Mouse (Mus musculus): Measurements from ENCODE around the gene Wapl. TPM values are rescaled to one million over a fixed set of nuclear protein-coding genes. Genes with fewer than 3 reads are reported as not detected.

The Wapl gene
- total and polyA plus RNA-seq, 3 experiments = 80.4 to 221 (median 100) TPM

GRCm38 (mm10) chr14:34770467-34770866, 96.7 kb downstream of the Wapl start:
- Histone ChIP-seq H3K9ac (ENCODE audit: control insufficient read depth, low read depth, low read length, poor library complexity, severe bottlenecking) (peak overlapping the region; percentile 94), H3K9me3 (replicated peaks; ENCODE audit: insufficient read depth, low read length) (no peaks in the 10 kb centered on the region), H3K36me3 (ENCODE audit: control insufficient read depth in 1 of 2, insufficient read depth in 2 of 2, low read length in 2 of 2) (peaks cover 0 to 9% of the 10 kb centered on the region in 2 experiments; a peak in 2 of 4 replicates), H3K4me3 (ENCODE audit: control insufficient read depth in 1 of 2, insufficient read depth in 1 of 2, low read depth in 2 of 2, low read length in 2 of 2) (peak overlapping the region; percentile 69 to 82), H3K27ac (ENCODE audit: control insufficient read depth, low read depth, low read length) (peak overlapping the region; percentile 94), H3K79me2 (ENCODE audit: control insufficient read depth, insufficient read depth, low read length, poor library complexity) (peaks cover 5% of the 10 kb centered on the region; the same call in 1 of the 2 replicates), H3K4me1 (ENCODE audit: control insufficient read depth in 1 of 2, insufficient read depth in 2 of 2, low read length in 2 of 2) (peaks cover 0 to 14% of the 10 kb centered on the region in 2 experiments; a peak in 3 of 4 replicates), H3K27me3 (ENCODE audit: control insufficient read depth in 1 of 2, insufficient read depth in 2 of 2, low read length in 2 of 2) (no peaks in the 10 kb centered on the region)
- DNase-seq (ENCODE audit: low read depth, low spot score) = peak; percentile 89
- TF ChIP-seq MYC (IDR thresholded peaks at IDR 0.05; ENCODE audit: low read depth, low read length) (peak; percentile 32; the same call in 1 of the 2 replicates), MXI1 (IDR thresholded peaks at IDR 0.05; ENCODE audit: low read depth, low read length) (peak; percentile 39; the same call in 1 of the 2 replicates), GATA1 (IDR thresholded peaks at IDR 0.05; ENCODE audit: low read depth, low read length) (no peak), USF2 (IDR thresholded peaks at IDR 0.05; ENCODE audit: borderline replicate concordance in 1 of 2, insufficient read depth in 1 of 2, low read depth in 1 of 2, low read length in 2 of 2) (no peak), MAX (IDR thresholded peaks at IDR 0.05; ENCODE audit: low read length) (peak; percentile 67), ZMIZ1 (IDR thresholded peaks at IDR 0.05; ENCODE audit: low read depth, low read length) (0 out of 2 replicates have a peak, but pooled peaks have one; percentile 44), BHLHE40 (IDR thresholded peaks at IDR 0.05; ENCODE audit: borderline replicate concordance, low read depth, low read length) (no peak), MEF2A (IDR thresholded peaks at IDR 0.05; ENCODE audit: extremely low read depth, insufficient replicate concordance, low read depth, low read length, poor library complexity, severe bottlenecking) (no peak), SMC3 (IDR thresholded peaks at IDR 0.05; ENCODE audit: low read depth, low read length) (peak; percentile 10; the same call in 1 of the 2 replicates), TAL1 (IDR thresholded peaks at IDR 0.05; ENCODE audit: low read length) (no peak), EP300 (IDR thresholded peaks at IDR 0.05; ENCODE audit: low read depth in 1 of 2, low read length in 2 of 2) (no peak), RCOR1 (IDR thresholded peaks at IDR 0.05; ENCODE audit: low read depth, low read length) (0 out of 2 replicates have a peak, but pooled peaks have one; percentile 46), SIN3A (IDR thresholded peaks at IDR 0.05; ENCODE audit: low read length) (peak; percentile 51; the same call in 1 of the 2 replicates), E2F4 (IDR thresholded peaks at IDR 0.05; ENCODE audit: borderline replicate concordance, low read depth, low read length) (0 out of 2 replicates have a peak, but pooled peaks have one; percentile 57), CHD1 (IDR thresholded peaks at IDR 0.05; ENCODE audit: low read depth, low read length) (no peak), HCFC1 (IDR thresholded peaks at IDR 0.05; ENCODE audit: low read depth, low read length) (peak; percentile 15; the same call in 1 of the 2 replicates), ELF1 (IDR thresholded peaks at IDR 0.05; ENCODE audit: low read depth, low read length) (peak; percentile 72), NELFE (IDR thresholded peaks at IDR 0.05; ENCODE audit: low read depth, low read length) (no peak), TBP (IDR thresholded peaks at IDR 0.05; ENCODE audit: low read depth, low read length) (peak; percentile 68), ETS1 (IDR thresholded peaks at IDR 0.05; ENCODE audit: low read depth, low read length) (peak; percentile 41), POLR2A (IDR thresholded peaks at IDR 0.05; ENCODE audit: control insufficient read depth in 1 of 2, insufficient read depth in 1 of 2, low read depth in 1 of 2, low read length in 2 of 2, poor library complexity in 1 of 2) (no peak; a peak in 1 of 4 replicates)
